Mouse (Mus musculus) liver, embryonic 14.5 days (tissue): Measurements from ENCODE around the gene Rerg.

Experiments
- CTCF ChIP-seq: IDR thresholded peaks from 2 replicates; pipeline ENCODE4 v1.5.1; 2016; ENCODE audit warnings: antibody characterized with exemption, low read depth, control low read depth
- EP300 ChIP-seq: IDR thresholded peaks from 2 replicates; pipeline ENCODE4 v1.6.1; 2016; ENCODE audit warnings: antibody characterized with exemption, low read depth

- TF ChIP-seq CTCF (no peak), EP300 (no peak)
Measured at GRCm38 (mm10) chr6:137159372-137159926, 10.8 kb downstream of the Rerg start.
